9 mouse cellular contexts compared by ENCODE assay signal in genomic region chr11:53254926-53255325, GRCm38 (mm10). TPM values are rescaled to one million over a fixed set of nuclear protein-coding genes. Genes with fewer than 3 reads are reported as not detected.
DNase-seq lines count a peak whose midpoint lies in the region; ATAC-seq and TF ChIP-seq lines count a peak whose summit lies in the region.
"Had no signal": no experiment of that assay in that cellular context is flagged by ENCODE, and none has a peak within 500 bp of the region (broad histone marks: within the 10 kb centered on the region; RNA-seq: fewer than 3 reads in every experiment).

No protein-coding gene starts in this region.

- peaks cover 6% of the 10 kb centered on the region; the same call in 1 of the 2 replicates for H3K4me1 ChIP-seq in intestine, postnatal 0 days (replicated peaks; ENCODE audit: control insufficient read depth, insufficient read depth, low read length)
- peaks cover 7% of the 10 kb centered on the region for H3K4me1 ChIP-seq in intestine, embryonic 15.5 days (replicated peaks)
- H3K4me1 ChIP-seq in limb, embryonic 11.5 days (ENCODE audit: control insufficient read depth, insufficient read depth, low read length): peaks cover 6% of the 10 kb centered on the region; the same call in 1 of the 2 replicates
- H3K4me1 ChIP-seq: stomach, embryonic 15.5 days had no signal

- H3K4me2 ChIP-seq in intestine, postnatal 0 days (replicated peaks; ENCODE audit: low read depth): no peak overlapping the region
- H3K4me2 ChIP-seq in intestine, embryonic 15.5 days (replicated peaks): no peak overlapping the region
- no peak overlapping the region for H3K4me2 ChIP-seq in limb, embryonic 11.5 days (ENCODE audit: low read depth, severe bottlenecking)
- H3K4me2 ChIP-seq: stomach, embryonic 15.5 days had no signal

- H3K9ac ChIP-seq in intestine, postnatal 0 days (ENCODE audit: low read depth, low read length): no peak overlapping the region
- H3K9ac ChIP-seq in intestine, embryonic 15.5 days: no peak overlapping the region
- no peak overlapping the region for H3K9ac ChIP-seq in limb, embryonic 11.5 days (ENCODE audit: low read length)
- H3K9ac ChIP-seq: stomach, embryonic 15.5 days had no signal

- no peak for ATAC-seq in intestine, postnatal 0 days
- ATAC-seq in intestine, embryonic 15.5 days: no peak
- no peak for ATAC-seq in limb, embryonic 11.5 days (ENCODE audit: insufficient number of reproducible peaks, low FRiP score, low TSS enrichment, low read depth)

- TF ChIP-seq CTCF in intestine, postnatal 0 days (IDR thresholded peaks at IDR 0.05; ENCODE audit: low read depth): peak; percentile 84

- H3K27me3 ChIP-seq in intestine, postnatal 0 days (replicated peaks; ENCODE audit: control insufficient read depth, insufficient read depth, low read length): no peaks in the 10 kb centered on the region
- H3K27me3 ChIP-seq in intestine, embryonic 15.5 days (replicated peaks): no peaks in the 10 kb centered on the region
- no peaks in the 10 kb centered on the region for H3K27me3 ChIP-seq in limb, embryonic 11.5 days (ENCODE audit: control insufficient read depth, insufficient read depth, low read length)
- H3K27me3 ChIP-seq: stomach, embryonic 15.5 days had no signal

- no peak overlapping the region for H3K27ac ChIP-seq in intestine, postnatal 0 days (ENCODE audit: low read depth, low read length)
- no peak overlapping the region for H3K27ac ChIP-seq in intestine, embryonic 15.5 days
- no peak overlapping the region for H3K27ac ChIP-seq in limb, embryonic 11.5 days (replicated peaks; ENCODE audit: low read depth, low read length)
- H3K27ac ChIP-seq: stomach, embryonic 15.5 days had no signal

- 43% methylated on average over 7 of the region's 7 CpGs for WGBS in intestine, postnatal 0 days
- WGBS in intestine, embryonic 15.5 days: 45% methylated on average over 7 of the region's 7 CpGs
- 37% methylated on average over 7 of the region's 7 CpGs for WGBS in limb, embryonic 11.5 days

- H3K9me3 ChIP-seq in intestine, postnatal 0 days (ENCODE audit: control insufficient read depth): no peaks in the 10 kb centered on the region
- no peaks in the 10 kb centered on the region for H3K9me3 ChIP-seq in intestine, embryonic 15.5 days
- no peaks in the 10 kb centered on the region for H3K9me3 ChIP-seq in limb, embryonic 11.5 days (ENCODE audit: control insufficient read depth, low read length)
- H3K9me3 ChIP-seq: stomach, embryonic 15.5 days had no signal

- no peak overlapping the region for H3K4me3 ChIP-seq in intestine, postnatal 0 days (ENCODE audit: low read depth, low read length)
- H3K4me3 ChIP-seq in intestine, embryonic 15.5 days (replicated peaks): no peak overlapping the region
- H3K4me3 ChIP-seq in limb, embryonic 11.5 days (ENCODE audit: low read depth, low read length): no peak overlapping the region
- H3K4me3 ChIP-seq: stomach, embryonic 15.5 days had no signal

- 0 out of 2 replicates have a peak, but pooled peaks cover 4% of the 10 kb centered on the region for H3K36me3 ChIP-seq in intestine, postnatal 0 days (ENCODE audit: control insufficient read depth, insufficient read depth)
- H3K36me3 ChIP-seq in intestine, embryonic 15.5 days: no peaks in the 10 kb centered on the region; the same call in 1 of the 2 replicates
- no peaks in the 10 kb centered on the region for H3K36me3 ChIP-seq in limb, embryonic 11.5 days (ENCODE audit: control insufficient read depth, insufficient read depth, low read length)
- H3K36me3 ChIP-seq: stomach, embryonic 15.5 days had no signal

- DNase-seq in adrenal gland, adult 2 months: peak; percentile 73
- peak; percentile 62 for DNase-seq in embryo, embryonic 11 days
- peak; percentile 71 for DNase-seq in induced T-regulatory cell, adult 2 months (ENCODE audit: low read depth)
- peak; percentile 90 for DNase-seq in limb, embryonic 11.5 days (ENCODE audit: low spot score)
- peak; percentile 73 for DNase-seq in retina, postnatal 1 day
- peak; percentile 88 for DNase-seq in thymus, postnatal 4 days

RNA-seq across cellular contexts. Expression of gene Hspa4, which starts 45.3 kb away (rescaled TPM):
- polyA plus RNA-seq in intestine, postnatal 0 days (2015; fragmentation: Nextera tagmentation; extraction: Ambion mirVana): 65.8 and 67.6 TPM in 2 replicates
- polyA plus RNA-seq in intestine, embryonic 15.5 days (2015; fragmentation: Nextera tagmentation; extraction: Ambion mirVana): 103 and 106 TPM in 2 replicates
- 100 to 1,000 TPM; 194 to 257 TPM for total RNA-seq in adrenal gland, adult 2 months (2021)
- 54.0 and 57.0 TPM in 2 replicates for polyA plus RNA-seq in adrenal gland, adult 2 months (2012; rRNA removed)
- 137 and 144 TPM in 2 replicates for polyA plus RNA-seq in limb, embryonic 11.5 days (2014; fragmentation: Nextera tagmentation; extraction: Ambion mirVana)
